Mouse (Mus musculus) cerebellum, postnatal 4 days (tissue): ENCODE results near the gene Olfr1331.
"Not testable (repeated sequence)": the region's sequence is repeated elsewhere in the genome, so short reads cannot be mapped to it uniquely, and the experiment has no call there.

ENCODE experiments used
- DNase-seq, 2 experiments: peaks; one replicate each; pipeline ENCODE4 v3.0.0; 2022; ENCODE audit warnings: low spot score in 2 of 2, mixed read lengths in 1 of 2

Gene Olfr1331

DNA sequence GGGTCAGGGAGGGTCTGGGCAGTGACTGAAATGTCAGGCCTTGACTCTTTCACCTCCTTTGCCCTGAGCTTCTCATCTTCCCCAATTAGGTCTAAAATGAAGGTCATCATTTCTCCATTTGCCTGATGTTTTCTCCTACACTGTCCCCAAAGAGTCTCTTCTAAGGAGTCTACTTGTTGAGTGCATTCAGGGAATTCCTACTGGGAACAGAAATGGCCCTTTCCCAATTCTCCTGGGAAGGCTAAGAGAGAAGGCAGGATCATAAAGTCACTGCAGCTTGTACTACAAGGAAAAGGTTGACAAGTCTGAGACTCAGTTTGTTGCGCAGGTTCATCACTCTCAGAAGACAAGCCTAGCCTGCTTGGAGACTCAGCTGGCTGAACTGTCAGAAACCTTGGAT lies at the start of gene Olfr1331:
Olfr1331 (plus strand) TSS at position 301 of the 400 bp plus-strand sequence.
- DNase-seq, result no peak

DNA sequence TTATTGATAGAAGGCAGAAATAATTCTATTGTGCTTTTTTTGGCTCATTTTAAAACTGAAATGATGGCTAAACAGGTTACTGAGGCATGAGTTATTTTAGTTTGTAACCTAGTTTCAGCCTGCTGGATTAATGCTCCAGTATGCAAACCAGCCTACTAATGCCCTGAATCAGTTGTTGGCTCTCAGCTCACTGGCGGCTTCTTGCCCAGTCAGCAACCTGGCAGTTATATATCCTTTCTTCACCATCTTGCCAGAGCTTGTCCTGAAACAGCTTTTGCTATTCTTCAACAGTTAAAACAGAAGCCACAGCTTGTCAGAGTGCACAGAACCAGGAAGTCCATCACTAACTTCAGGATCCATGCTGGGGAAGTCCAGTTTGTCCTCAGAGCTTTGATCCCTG lies 45.5 kb upstream of the Olfr1331 start:
- DNase-seq, result no peak

DNA sequence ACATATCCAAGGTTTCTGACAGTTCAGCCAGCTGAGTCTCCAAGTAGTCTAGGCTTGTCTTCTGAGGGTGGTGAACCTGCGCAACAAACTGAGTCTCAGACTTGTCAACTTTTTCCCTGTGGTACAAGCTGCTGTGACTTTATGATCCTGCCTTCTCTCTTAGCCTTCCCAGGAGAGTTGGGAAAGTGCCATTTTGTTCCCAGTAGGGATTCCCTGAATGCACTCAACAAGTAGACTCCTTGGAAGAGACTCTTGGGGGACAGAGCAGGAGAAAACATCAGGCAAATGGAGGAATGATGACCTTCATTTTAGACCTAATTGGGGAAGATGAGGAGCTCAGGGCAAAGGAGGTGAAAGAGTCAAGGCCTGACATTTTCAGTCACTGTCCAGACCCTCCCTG lies 28.3 kb upstream of the Olfr1331 start, which contains the start of gene Olfr1333:
Olfr1333 (minus strand) TSS at position 101 of the 400 bp plus-strand sequence.
- no peak for DNase-seq

- DNase-seq, result no peak
These were observed 2.7 kb upstream of the Olfr1331 start for GRCm38 (mm10) chr4:118861791-118862190.

DNA sequence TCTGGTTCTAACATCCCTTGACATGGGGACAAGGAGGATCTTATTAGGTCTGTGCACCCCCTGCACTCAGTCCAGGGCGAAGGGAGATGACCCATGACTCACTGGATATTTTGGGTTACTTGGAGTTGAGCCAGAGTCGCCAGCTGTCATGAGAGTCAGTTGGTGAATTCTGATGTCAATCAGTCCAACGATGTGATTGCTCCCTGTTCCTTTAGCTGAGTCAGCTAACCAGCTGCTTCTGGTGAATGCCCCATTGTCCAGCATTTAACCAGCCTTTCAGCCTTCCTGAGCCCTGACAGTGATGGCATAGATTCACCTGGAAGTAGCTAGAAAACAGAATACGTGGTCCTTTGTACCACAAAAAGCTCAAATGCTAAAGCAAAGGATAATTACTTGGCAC lies 1.7 kb upstream of the Olfr1331 start:
- DNase-seq, result no peak

GRCm38 (mm10) chr4:118867566-118867965 lies 3.1 kb downstream of the Olfr1331 start:
- no peak for DNase-seq

- DNase-seq, result no peak
These were observed 23.8 kb downstream of the Olfr1331 start, which contains the start of gene Olfr1330 for GRCm38 (mm10) chr4:118888297-118888696. Olfr1330 (plus strand) TSS chr4:118888597.

- no peak for DNase-seq
These were observed 37.5 kb downstream of the Olfr1331 start for GRCm38 (mm10) chr4:118901981-118902380.

DNA sequence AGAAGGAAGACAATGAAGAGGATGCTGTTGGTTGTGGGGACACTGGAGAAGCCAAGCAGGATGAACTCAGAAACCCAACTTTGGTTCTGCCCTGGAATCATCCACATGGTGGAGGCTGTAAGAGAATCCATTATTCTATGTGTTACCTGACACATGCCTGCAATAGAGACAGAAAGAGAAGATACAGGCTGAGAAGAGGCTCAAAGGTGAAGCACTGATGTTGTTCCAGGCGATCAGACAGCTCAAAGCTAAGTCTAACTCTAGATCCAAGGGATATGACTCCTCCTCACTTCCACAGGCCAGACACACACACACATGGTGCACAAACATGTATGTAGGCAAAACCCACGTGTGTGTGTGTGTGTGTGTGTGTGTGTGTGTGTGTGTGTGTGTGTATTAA lies 52.9 kb downstream of the Olfr1331 start, which contains the start of gene Olfr1329:
Olfr1329 (minus strand) TSS at position 101 of the 400 bp plus-strand sequence.
- not testable (repeated sequence) for DNase-seq
